Mouse (Mus musculus): ENCODE results near the gene Rela. TPM values are rescaled to one million over a fixed set of nuclear protein-coding genes. Genes with fewer than 3 reads are reported as not detected.

Rela gene
- polyA plus RNA-seq, 1 experiment = 4.1 TPM

DNA sequence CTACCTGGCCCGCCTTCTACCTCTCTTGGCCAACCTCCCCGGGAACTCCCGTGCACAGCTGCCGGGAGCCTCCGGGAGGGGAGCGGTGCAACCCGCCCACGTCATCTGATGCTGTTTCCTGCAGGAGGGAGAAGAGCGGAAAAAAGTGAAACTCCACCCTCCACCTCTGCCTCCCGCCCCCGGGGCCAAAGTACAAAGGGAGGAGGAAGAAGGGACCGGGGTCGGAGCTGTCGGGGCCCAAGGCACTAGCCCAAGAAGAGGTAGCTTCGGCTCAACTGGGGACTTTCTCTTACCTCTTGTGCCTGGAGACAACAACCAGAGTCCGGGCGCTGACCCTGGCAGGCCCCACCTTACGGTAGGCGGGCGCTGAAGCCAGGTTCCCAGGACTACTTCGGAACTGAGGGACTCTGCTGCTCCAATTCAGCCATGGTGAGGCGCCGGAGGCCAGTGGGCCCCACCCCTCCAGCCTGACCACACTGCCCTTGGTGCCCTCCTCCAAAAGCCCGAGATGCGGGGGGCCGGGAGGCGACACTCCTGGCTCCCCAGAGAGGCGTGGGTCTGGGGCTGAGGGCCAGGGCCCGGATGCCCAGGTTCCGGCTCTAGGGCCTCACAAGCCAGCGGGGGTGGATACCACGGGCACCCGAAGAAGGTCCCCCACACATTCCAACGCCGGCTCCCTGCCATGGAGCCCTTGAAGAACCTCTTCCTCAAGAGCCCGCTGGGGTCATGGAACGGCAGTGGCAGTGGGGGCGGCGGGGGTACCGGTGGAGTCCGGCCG lies 52.5 kb downstream of the Rela start:
- TF ChIP-seq GATA1 (IDR thresholded peaks at IDR 0.05; ENCODE audit: low read length) = no peak
- TF ChIP-seq TAL1 (IDR thresholded peaks at IDR 0.05; ENCODE audit: low read length) = no peak
- no peaks in the 10 kb centered on the region for H3K9me3 ChIP-seq (ENCODE audit: control insufficient read depth, low read length)
- H3K27me3 ChIP-seq (ENCODE audit: control insufficient read depth) = no peaks in the 10 kb centered on the region
- peaks cover 76% of the 10 kb centered on the region for H3K36me3 ChIP-seq (ENCODE audit: control insufficient read depth)
- H3K4me1 ChIP-seq (ENCODE audit: control insufficient read depth) = peaks cover 89% of the 10 kb centered on the region
- H3K4me3 ChIP-seq (replicated peaks) = peak overlapping the region; percentile 82

DNA sequence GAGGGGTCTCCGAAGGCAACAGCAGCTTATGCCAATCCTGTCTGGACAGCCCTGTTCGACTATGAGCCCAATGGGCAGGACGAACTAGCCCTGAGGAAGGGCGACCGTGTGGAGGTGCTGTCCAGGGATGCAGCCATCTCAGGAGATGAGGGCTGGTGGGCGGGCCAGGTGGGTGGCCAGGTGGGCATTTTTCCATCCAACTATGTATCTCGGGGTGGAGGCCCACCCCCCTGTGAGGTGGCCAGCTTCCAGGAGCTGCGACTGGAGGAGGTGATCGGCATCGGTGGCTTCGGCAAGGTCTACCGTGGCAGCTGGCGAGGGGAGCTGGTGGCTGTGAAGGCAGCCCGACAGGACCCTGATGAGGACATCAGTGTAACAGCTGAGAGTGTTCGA lies 53.1 kb downstream of the Rela start:
- H3K36me3 ChIP-seq (ENCODE audit: control insufficient read depth) = peaks cover 76% of the 10 kb centered on the region
- H3K9me3 ChIP-seq (ENCODE audit: control insufficient read depth, low read length) = no peaks in the 10 kb centered on the region
- peak overlapping the region; percentile 82 for H3K4me3 ChIP-seq (replicated peaks)
- no peaks in the 10 kb centered on the region for H3K27me3 ChIP-seq (ENCODE audit: control insufficient read depth)
- peaks cover 86% of the 10 kb centered on the region for H3K4me1 ChIP-seq (ENCODE audit: control insufficient read depth)
- TF ChIP-seq TAL1 (IDR thresholded peaks at IDR 0.05; ENCODE audit: low read length) (no peak), GATA1 (IDR thresholded peaks at IDR 0.05; ENCODE audit: low read length) (no peak)

DNA sequence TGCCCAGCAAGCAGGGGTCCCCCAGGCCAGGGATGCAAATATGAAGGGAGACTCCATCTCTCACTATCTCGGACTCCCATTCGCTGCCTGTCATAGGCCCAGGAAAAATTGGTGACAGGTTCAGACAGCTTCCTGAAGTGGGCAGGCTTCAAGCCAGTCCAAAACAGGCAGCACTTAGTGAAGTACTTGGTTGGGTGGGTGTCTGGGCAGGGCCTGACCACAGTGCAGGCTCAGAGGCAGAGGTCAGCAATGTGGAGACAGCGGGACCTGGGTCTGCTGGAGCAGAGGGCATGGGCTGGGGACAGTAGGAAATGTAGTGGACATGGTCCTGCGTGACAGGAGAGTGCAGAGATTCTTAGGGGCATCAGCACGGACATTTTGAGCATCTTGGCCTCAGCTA lies 54.3 kb downstream of the Rela start:
- no peak for TF ChIP-seq TAL1 (IDR thresholded peaks at IDR 0.05; ENCODE audit: low read length)
- TF ChIP-seq GATA1 (IDR thresholded peaks at IDR 0.05; ENCODE audit: low read length) = no peak
- Histone ChIP-seq H3K9me3 (ENCODE audit: control insufficient read depth, low read length) (no peaks in the 10 kb centered on the region), H3K27me3 (ENCODE audit: control insufficient read depth) (no peaks in the 10 kb centered on the region), H3K4me3 (replicated peaks) (peak overlapping the region; percentile 82), H3K36me3 (ENCODE audit: control insufficient read depth) (peaks cover 76% of the 10 kb centered on the region), H3K4me1 (ENCODE audit: control insufficient read depth) (peaks cover 77% of the 10 kb centered on the region)

DNA sequence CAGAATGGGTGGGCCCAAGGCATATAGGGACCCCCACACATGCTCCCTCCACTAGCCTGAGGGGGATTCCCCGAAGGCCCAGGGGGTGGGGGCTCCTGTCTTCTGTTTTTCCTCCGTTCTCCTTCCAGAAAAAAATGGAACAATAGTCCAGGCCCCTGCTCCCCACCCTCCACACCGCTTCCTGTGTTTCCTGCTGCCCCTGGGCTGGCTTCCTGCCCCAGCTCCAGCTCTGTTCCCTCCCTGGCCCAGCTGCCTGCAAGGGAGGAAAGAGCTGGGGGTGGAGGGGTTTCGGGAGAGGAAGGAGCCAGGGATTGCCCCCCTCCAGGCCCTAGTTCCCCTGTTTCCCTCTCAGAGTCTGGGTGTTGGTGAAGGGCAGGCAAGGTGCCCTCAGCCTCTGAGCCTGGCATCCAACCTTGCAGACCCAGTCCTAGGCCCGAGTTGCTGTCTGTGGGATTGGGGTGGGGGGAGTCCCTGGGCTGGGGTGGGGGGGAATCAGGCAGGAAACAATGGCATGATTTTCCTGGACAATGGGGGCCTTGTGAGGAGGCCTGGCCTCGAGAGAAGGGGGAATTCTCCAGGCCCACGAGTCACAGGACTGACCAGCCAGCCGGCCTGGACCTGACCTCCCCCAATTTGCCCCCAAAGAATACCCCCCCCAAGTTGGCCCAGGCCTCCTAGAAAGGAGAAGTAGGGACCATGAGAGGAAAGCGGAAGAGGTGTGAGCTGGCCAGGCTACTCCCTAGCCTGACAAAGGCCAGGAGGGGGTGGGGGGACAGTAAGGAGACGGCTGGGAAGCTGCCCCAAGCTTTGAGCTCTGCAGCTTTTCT lies 55.0 kb downstream of the Rela start:
- Histone ChIP-seq H3K9me3 (ENCODE audit: control insufficient read depth, low read length) (no peaks in the 10 kb centered on the region), H3K36me3 (ENCODE audit: control insufficient read depth) (peaks cover 77% of the 10 kb centered on the region), H3K4me3 (replicated peaks) (peak overlapping the region; percentile 82), H3K4me1 (ENCODE audit: control insufficient read depth) (peaks cover 71% of the 10 kb centered on the region), H3K27me3 (ENCODE audit: control insufficient read depth) (no peaks in the 10 kb centered on the region)
- TF ChIP-seq TAL1 (IDR thresholded peaks at IDR 0.05; ENCODE audit: low read length) (no peak), GATA1 (IDR thresholded peaks at IDR 0.05; ENCODE audit: low read length) (no peak)

DNA sequence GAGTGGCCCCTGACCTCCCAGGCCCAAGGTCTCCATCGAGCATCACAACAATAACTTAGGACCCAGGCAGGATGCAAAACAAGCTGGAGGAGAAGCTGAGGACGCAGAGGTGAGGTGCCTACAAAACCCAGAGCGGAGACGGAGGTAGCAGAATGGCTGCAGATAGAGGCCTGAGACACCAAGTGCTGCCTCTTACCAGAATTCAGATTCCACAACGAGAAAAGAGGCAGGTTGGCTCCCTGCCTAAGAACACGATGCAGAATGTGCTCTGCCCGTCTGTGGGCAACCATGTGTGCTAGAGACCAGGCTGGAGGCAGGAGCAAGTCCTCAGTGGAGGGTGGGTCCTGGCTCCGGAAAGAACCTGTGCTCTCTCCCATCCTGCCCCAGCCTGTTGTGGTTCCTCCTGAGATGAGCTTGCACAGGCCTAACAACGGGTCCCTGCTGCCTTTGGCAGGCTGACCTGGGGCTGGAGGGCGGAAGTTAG lies 55.7 kb downstream of the Rela start:
- Histone ChIP-seq H3K4me3 (replicated peaks) (peak overlapping the region; percentile 1), H3K4me1 (ENCODE audit: control insufficient read depth) (peaks cover 64% of the 10 kb centered on the region), H3K27me3 (ENCODE audit: control insufficient read depth) (no peaks in the 10 kb centered on the region), H3K9me3 (ENCODE audit: control insufficient read depth, low read length) (no peaks in the 10 kb centered on the region), H3K36me3 (ENCODE audit: control insufficient read depth) (peaks cover 82% of the 10 kb centered on the region)
- no peak for TF ChIP-seq GATA1 (IDR thresholded peaks at IDR 0.05; ENCODE audit: low read length)
- no peak for TF ChIP-seq TAL1 (IDR thresholded peaks at IDR 0.05; ENCODE audit: low read length)

DNA sequence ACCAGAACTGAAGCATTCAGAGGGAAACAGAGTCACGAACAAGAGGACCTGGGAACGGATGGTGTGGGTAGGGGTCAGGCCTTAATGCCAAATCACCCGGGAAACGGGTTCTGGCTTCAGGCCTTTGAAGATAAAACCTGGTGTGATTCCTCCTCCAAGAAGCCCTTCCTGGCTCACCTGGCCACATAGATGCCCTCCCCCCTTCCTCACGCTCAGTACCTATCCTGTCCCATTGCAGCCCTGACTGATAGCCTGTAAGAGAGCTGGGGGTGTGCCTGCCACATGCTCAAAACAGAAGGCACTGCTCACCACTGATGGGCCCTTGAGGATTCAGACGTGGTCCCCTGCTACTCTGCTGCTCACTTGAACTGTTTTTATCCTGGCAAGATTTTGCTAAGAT lies 56.5 kb downstream of the Rela start:
- H3K4me3 ChIP-seq (replicated peaks) = no peak overlapping the region
- H3K9me3 ChIP-seq (ENCODE audit: control insufficient read depth, low read length) = no peaks in the 10 kb centered on the region
- H3K4me1 ChIP-seq (ENCODE audit: control insufficient read depth) = peaks cover 60% of the 10 kb centered on the region
- no peaks in the 10 kb centered on the region for H3K27me3 ChIP-seq (ENCODE audit: control insufficient read depth)
- no peak for TF ChIP-seq GATA1 (IDR thresholded peaks at IDR 0.05; ENCODE audit: low read length)
- no peak for TF ChIP-seq TAL1 (IDR thresholded peaks at IDR 0.05; ENCODE audit: low read length)
- H3K36me3 ChIP-seq (ENCODE audit: control insufficient read depth) = peaks cover 90% of the 10 kb centered on the region

DNA sequence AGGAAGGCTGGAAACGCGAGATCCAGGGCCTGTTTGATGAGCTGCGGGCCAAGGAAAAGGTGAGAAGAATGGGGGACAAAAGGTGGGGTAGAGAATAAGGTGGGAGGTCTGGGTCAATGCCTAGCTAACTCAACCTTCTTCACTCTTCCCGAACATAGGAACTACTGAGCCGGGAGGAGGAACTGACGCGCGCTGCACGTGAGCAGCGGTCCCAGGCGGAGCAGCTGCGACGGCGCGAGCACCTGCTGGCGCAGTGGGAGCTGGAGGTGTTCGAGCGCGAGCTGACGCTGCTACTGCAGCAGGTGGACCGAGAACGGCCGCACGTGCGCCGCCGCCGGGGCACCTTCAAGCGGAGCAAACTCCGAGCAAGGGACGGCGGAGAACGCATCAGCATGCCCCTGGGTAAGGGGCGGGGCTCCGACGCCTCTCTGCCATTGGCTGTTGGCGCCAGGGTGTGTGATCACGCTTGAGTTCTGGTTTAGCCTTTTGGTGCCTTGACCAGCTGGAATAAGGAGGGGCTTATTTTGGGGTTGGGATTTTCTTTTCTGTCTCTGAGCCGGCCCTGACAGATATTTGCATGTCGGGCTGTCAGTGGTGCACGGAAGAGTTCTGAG lies 58.7 kb downstream of the Rela start:
- Histone ChIP-seq H3K4me1 (ENCODE audit: control insufficient read depth) (peaks cover 40% of the 10 kb centered on the region), H3K9me3 (ENCODE audit: control insufficient read depth, low read length) (no peaks in the 10 kb centered on the region), H3K36me3 (ENCODE audit: control insufficient read depth) (peaks cover 100% of the 10 kb centered on the region), H3K4me3 (replicated peaks) (no peak overlapping the region), H3K27me3 (ENCODE audit: control insufficient read depth) (no peaks in the 10 kb centered on the region)
- TF ChIP-seq GATA1 (IDR thresholded peaks at IDR 0.05; ENCODE audit: low read length) (no peak), TAL1 (IDR thresholded peaks at IDR 0.05; ENCODE audit: low read length) (no peak)

Other genes with a start within 250 kb of the Rela start
- 15.8 and 17.4 TPM in 2 replicates for gene Sart1, start 248.8 kb upstream of the Rela start, polyA plus RNA-seq (2012)
- gene Tsga10ip, start 235.0 kb upstream of the Rela start, polyA plus RNA-seq (2012) = not detected in 2 replicates
- 25.1 and 29.2 TPM in 2 replicates for gene Drap1, start 212.5 kb upstream of the Rela start, polyA plus RNA-seq (2012)
- gene AI837181, start 212.3 kb upstream of the Rela start, polyA plus RNA-seq (2012) = 3.1 and 3.7 TPM in 2 replicates
- gene Fosl1, start 189.9 kb upstream of the Rela start, polyA plus RNA-seq (2012) = 0.12 and 0.18 TPM in 2 replicates
- 0.54 and 0.57 TPM in 2 replicates for gene Ccdc85b, start 179.6 kb upstream of the Rela start, polyA plus RNA-seq (2012)
- gene Fibp, start 176.9 kb upstream of the Rela start, polyA plus RNA-seq (2012) = 2.4 and 11.7 TPM in 2 replicates
- not detected in 2 replicates for gene Ctsw, start 169.0 kb upstream of the Rela start, polyA plus RNA-seq (2012)
- 0.03 and 0.04 TPM in 2 replicates for gene Efemp2, start 163.5 kb upstream of the Rela start, polyA plus RNA-seq (2012)
- 5.2 and 9.4 TPM in 2 replicates for gene Mus81, start 149.1 kb upstream of the Rela start, polyA plus RNA-seq (2012)
- gene Cfl1, start 147.0 kb upstream of the Rela start, polyA plus RNA-seq (2012) = 151 and 164 TPM in 2 replicates
- gene 1700020D05Rik, start 133.7 kb upstream of the Rela start, polyA plus RNA-seq (2012) = 0.10 and 0.18 TPM in 2 replicates
- 1.3 and 1.5 TPM in 2 replicates for gene Snx32, start 126.9 kb upstream of the Rela start, polyA plus RNA-seq (2012)
- gene Ovol1, start 76.8 kb upstream of the Rela start, polyA plus RNA-seq (2012) = 0.01 TPM in 2 replicates
- gene Ap5b1, start 69.5 kb upstream of the Rela start, polyA plus RNA-seq (2012) = 0.19 and 0.20 TPM in 2 replicates
- 82.8 and 90.8 TPM in 2 replicates for gene Rnaseh2c, start 35.6 kb upstream of the Rela start, polyA plus RNA-seq (2012)
- gene Kat5, start 27.2 kb upstream of the Rela start, polyA plus RNA-seq (2012) = 6.0 and 7.0 TPM in 2 replicates
- gene Sipa1, start 26.2 kb downstream of the Rela start, polyA plus RNA-seq (2012) = 63.2 and 69.8 TPM in 2 replicates
- 18.5 and 20.2 TPM in 2 replicates for gene Map3k11, start 51.3 kb downstream of the Rela start, polyA plus RNA-seq (2012)
- 43.8 and 46.7 TPM in 2 replicates for gene Pcnx3, start 51.4 kb downstream of the Rela start, polyA plus RNA-seq (2012)
- 0.04 and 0.06 TPM in 2 replicates for gene Kcnk7, start 66.9 kb downstream of the Rela start, polyA plus RNA-seq (2012)
- 88.4 and 106 TPM in 2 replicates for gene Ehbp1l1, start 88.8 kb downstream of the Rela start, polyA plus RNA-seq (2012)
- gene Fam89b, start 92.2 kb downstream of the Rela start, polyA plus RNA-seq (2012) = 33.0 and 41.0 TPM in 2 replicates
- gene Ltbp3, start 103.4 kb downstream of the Rela start, polyA plus RNA-seq (2012) = 0.06 and 0.09 TPM in 2 replicates
- gene Scyl1, start 133.9 kb downstream of the Rela start, polyA plus RNA-seq (2012) = 8.2 TPM in 2 replicates
- 0.74 and 0.75 TPM in 2 replicates for gene Frmd8, start 237.8 kb downstream of the Rela start, polyA plus RNA-seq (2012)
- gene Slc25a45, start 240.3 kb downstream of the Rela start, polyA plus RNA-seq (2012) = 0.07 TPM in 1 of 2 replicates, not detected in the other

All from erythroblast, embryonic 14.5 days (primary cell).